ENCODE assay signal across 22 mouse cellular contexts in the genomic region with DNA sequence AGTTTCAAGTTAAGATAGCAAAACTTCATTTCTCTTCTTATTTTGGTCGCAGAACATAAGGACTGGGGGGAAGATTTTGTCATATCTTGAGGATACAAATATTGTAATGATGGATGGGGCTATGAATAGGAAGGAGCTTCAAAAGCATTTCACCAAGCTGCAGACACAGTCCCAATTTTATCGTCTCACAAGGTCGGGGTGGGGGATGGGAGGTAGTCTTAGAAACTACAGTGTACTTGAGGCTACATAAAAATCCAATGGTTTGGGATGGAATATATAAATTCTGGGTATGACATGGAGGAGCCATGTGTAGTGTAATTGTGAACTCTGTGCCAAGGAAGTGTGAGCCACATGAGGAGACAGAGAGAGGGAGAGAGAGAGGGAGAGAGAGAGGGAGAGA.
A peak's percentile ranks its signal among the peaks of the same experiment; 100 is the strongest.
DNase-seq lines count a peak whose midpoint lies in the region; ATAC-seq lines count a peak whose summit lies in the region.
"Had no signal": no experiment of that assay in that cellular context is flagged by ENCODE, and none has a peak within 500 bp of the region (broad histone marks: within the 10 kb centered on the region; RNA-seq: fewer than 3 reads in every experiment).

No protein-coding gene starts in this region.

- peak; percentile 4 for DNase-seq in embryo, embryonic 11 days
- no peak for DNase-seq in embryo, embryonic 9.5 days (ENCODE audit: extremely low spot score)
- no peak for DNase-seq in frontal cortex, postnatal 14 days (ENCODE audit: low spot score in 2 of 2)
- DNase-seq in left cerebral cortex, postnatal 10 days (ENCODE audit: extremely low spot score in 1 of 2, low spot score in 2 of 2): peak; percentile 23 to 30
- no peak for DNase-seq in left cerebral cortex, postnatal 4 days
- DNase-seq in right cerebral cortex, postnatal 14 days: peak; percentile 19
- DNase-seq in right cerebral cortex, postnatal 25 days: no peak
- DNase-seq: adrenal gland, adult 8-10 months; adrenal gland, postnatal 14 days; adrenal gland, postnatal 36 days; B cell, adult 2 months; cerebellum, adult 11-12 months; cerebellum, adult 2 months; cerebellum, adult 9-10 months; cerebellum, postnatal 10 days; cerebellum, postnatal 25 days had no signal

- peak; percentile 9; the same call in 1 of the 2 replicates for ATAC-seq in frontal cortex, adult (ENCODE audit: low TSS enrichment)
- ATAC-seq: activated CD4-positive, CD25-positive, alpha-beta regulatory T cell, adult 4 months; CD4-positive, CD25-positive, alpha-beta regulatory T cell, adult 4 months; forebrain, embryonic 14.5 days; forebrain, embryonic 16.5 days; Patski had no signal

- intact Hi-C loops in left cerebral cortex, postnatal 10 days (cut with DNase I): no loop called here
- intact Hi-C loops in left cerebral cortex, postnatal 4 days (cut with DNase I): no loop called here

Comparison
In these comparisons a context has a peak if more than half of its experiments do, and no peak if none do; other contexts are left out.
1. DNase-seq: peak in embryo, embryonic 11 days (single experiment), left cerebral cortex, postnatal 10 days (2 of 2) and right cerebral cortex, postnatal 14 days (single experiment); none in embryo, embryonic 9.5 days (single experiment), frontal cortex, postnatal 14 days (0 of 2), left cerebral cortex, postnatal 4 days (single experiment) and right cerebral cortex, postnatal 25 days (single experiment).